Mouse (Mus musculus): Measurements from ENCODE around the gene Glis3.

DNA sequence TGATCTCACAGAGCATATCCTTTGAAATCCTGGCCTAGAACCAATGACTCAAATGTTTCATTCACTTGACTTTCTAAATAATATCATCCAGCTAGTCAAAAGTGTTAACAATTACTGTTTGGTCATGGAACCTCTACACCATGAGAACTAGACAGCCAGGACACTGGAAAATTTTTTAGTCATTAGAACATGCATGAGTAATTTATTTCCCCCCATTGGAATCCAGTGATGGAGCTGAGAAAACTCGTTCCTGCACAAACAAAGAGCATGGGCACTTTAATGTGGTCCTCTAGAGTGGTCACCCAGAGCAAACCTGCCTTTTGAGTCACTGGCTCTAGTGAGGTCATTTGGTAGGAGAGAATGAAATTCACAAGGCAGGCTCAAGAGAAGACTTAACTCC, 55.3 kb downstream of the Glis3 start:
- no peak for TF ChIP-seq CTCF (IDR thresholded peaks at IDR 0.05; ENCODE audit: borderline replicate concordance, insufficient read depth, low read length)
- no peak for TF ChIP-seq POLR2A (IDR thresholded peaks at IDR 0.05; ENCODE audit: low read depth, low read length)
